Mouse (Mus musculus): ENCODE results near the gene Tmem145.

DNA sequence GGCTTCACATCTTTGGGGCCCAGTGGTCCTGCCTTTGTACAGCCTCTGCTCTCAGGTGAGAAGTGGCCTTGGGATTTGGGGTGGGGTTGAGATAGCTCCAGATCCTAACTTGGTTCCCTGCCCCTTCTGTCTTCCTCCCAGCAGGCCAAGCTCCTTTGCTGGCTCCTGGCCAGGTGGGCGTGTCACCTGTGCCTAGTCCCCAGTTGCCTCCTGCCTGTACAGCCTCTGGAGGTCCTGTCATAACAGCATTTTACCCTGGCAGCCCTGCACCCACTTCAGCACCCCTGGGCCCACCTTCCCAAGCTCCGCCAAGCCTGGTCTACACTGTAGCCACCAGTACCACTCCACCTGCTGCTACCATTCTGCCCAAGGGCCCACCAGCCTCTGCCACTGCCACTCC lies 15.0 kb upstream of the Tmem145 start:
- TF ChIP-seq CTCF (conservative IDR thresholded peaks at IDR 0.05; ENCODE audit: insufficient read depth, insufficient read length, low read depth, low read length) (no peak), POLR2A (IDR thresholded peaks at IDR 0.05; ENCODE audit: low read depth, low read length) (no peak)
